Mouse (Mus musculus): ENCODE measurements around the gene Abca13.

DNA sequence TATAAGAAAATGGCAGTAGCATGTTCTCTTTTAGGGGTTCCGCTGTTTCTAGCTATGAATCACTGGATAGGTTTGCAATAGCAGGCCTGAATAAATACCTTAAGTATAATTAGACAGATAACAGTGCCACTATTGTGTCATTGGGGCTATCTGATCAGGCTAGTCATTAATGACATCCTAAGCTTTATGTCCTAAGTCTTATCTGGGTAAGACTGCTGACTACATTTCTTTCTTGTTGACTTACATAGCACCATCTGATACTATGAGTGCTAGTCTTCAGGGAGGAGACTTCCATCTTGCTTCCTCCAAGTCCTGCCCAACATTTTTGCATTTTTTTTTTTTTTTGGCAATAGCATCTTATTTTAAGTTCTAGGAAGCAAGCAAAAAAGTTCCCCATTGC is 434.1 kb downstream of the Abca13 start:
- TF ChIP-seq CTCF (IDR thresholded peaks at IDR 0.05; ENCODE audit: extremely low read depth, insufficient read length, insufficient replicate concordance, low read depth, low read length) (no peak), POLR2A (IDR thresholded peaks at IDR 0.05; ENCODE audit: low read depth, low read length) (no peak)
